Mouse (Mus musculus): Measurements from ENCODE around the gene Rps6ka5. TPM values are rescaled to one million over a fixed set of nuclear protein-coding genes. Genes with fewer than 3 reads are reported as not detected.
A peak's percentile ranks its signal among the peaks of the same experiment; 100 is the strongest.

The Rps6ka5 gene
- polyA plus RNA-seq, 1 experiment, result 4.7 TPM

- Histone ChIP-seq H3K4me3 (ENCODE audit: control insufficient read depth, insufficient read depth, low read length) (no peak overlapping the region), H3K27ac (ENCODE audit: control insufficient read depth, insufficient read depth, low read length) (no peak overlapping the region), H3K27me3 (ENCODE audit: control insufficient read depth, insufficient read depth, low read length) (no peaks in the 10 kb centered on the region), H3K4me1 (replicated peaks; ENCODE audit: control insufficient read depth, insufficient read depth, low read length) (no peaks in the 10 kb centered on the region), H3K36me3 (ENCODE audit: control insufficient read depth, insufficient read depth, low read length) (no peaks in the 10 kb centered on the region)
- no peak for DNase-seq
- TF ChIP-seq CTCF (IDR thresholded peaks at IDR 0.05; ENCODE audit: borderline replicate concordance, control insufficient read depth, extremely low read depth, insufficient read depth, low read length, poor library complexity) (no peak), POLR2A (IDR thresholded peaks at IDR 0.05; ENCODE audit: control insufficient read depth, extremely low read depth, insufficient read depth, low read length, poor library complexity) (no peak)
Observed at GRCm38 (mm10) chr12:100717446-100717845, 9.3 kb downstream of the Rps6ka5 start.

- TF ChIP-seq CTCF (IDR thresholded peaks at IDR 0.05; ENCODE audit: borderline replicate concordance, control insufficient read depth, extremely low read depth, insufficient read depth, low read length, poor library complexity), result no peak
- Histone ChIP-seq H3K36me3 (ENCODE audit: control insufficient read depth, insufficient read depth, low read length) (no peaks in the 10 kb centered on the region), H3K4me1 (replicated peaks; ENCODE audit: control insufficient read depth, insufficient read depth, low read length) (peaks cover 2% of the 10 kb centered on the region), H3K4me3 (ENCODE audit: control insufficient read depth, insufficient read depth, low read length) (no peak overlapping the region), H3K27ac (ENCODE audit: control insufficient read depth, insufficient read depth, low read length) (no peak overlapping the region), H3K27me3 (ENCODE audit: control insufficient read depth, insufficient read depth, low read length) (no peaks in the 10 kb centered on the region)
- DNase-seq, result no peak
- WGBS, result 66% methylated on average over 4 of the region's 4 CpGs
Observed at GRCm38 (mm10) chr12:100716969-100717368, 9.8 kb downstream of the Rps6ka5 start.

GRCm38 (mm10) chr12:100711819-100712218 is 15.0 kb downstream of the Rps6ka5 start:
- WGBS, result 21% methylated on average over 5 of the region's 5 CpGs
- peaks cover 5% of the 10 kb centered on the region for H3K4me1 ChIP-seq (replicated peaks; ENCODE audit: control insufficient read depth, insufficient read depth, low read length)
- DNase-seq, result peak; percentile 18
- H3K27ac ChIP-seq (ENCODE audit: control insufficient read depth, insufficient read depth, low read length), result peak overlapping the region; percentile 65
- no peak overlapping the region for H3K4me3 ChIP-seq (ENCODE audit: control insufficient read depth, insufficient read depth, low read length)
- no peaks in the 10 kb centered on the region for H3K27me3 ChIP-seq (ENCODE audit: control insufficient read depth, insufficient read depth, low read length)
- no peaks in the 10 kb centered on the region for H3K36me3 ChIP-seq (ENCODE audit: control insufficient read depth, insufficient read depth, low read length)
- TF ChIP-seq CTCF (IDR thresholded peaks at IDR 0.05; ENCODE audit: borderline replicate concordance, control insufficient read depth, extremely low read depth, insufficient read depth, low read length, poor library complexity), result no peak
- TF ChIP-seq POLR2A (IDR thresholded peaks at IDR 0.05; ENCODE audit: control insufficient read depth, extremely low read depth, insufficient read depth, low read length, poor library complexity), result no peak

DNA sequence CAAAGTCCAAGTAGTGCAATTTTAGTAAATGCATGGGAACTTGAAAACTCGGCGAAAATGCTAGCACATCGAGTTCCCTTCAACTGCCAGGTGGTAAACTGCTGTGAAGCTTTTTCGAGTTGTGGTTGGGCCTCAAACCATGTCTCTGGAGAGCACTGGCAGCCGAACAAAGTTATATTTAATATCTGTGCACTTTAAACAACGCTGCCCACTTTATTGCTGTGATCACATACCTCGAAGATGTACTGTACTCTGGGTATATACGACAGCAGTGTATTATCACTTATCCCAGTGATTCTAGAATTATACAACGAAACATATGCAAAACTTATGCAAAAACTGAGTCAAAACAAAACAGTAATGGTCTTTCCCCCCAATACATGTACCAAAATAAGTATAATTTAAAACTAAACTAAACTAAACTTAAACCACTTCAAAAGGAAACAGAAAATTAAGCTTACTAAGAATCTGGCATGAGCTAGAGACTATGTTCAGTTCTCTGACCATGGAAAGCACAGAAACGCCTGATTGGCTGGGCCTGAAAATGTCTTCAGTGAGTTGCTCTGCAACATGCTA is 15.6 kb downstream of the Rps6ka5 start:
- peaks cover 5% of the 10 kb centered on the region for H3K4me1 ChIP-seq (replicated peaks; ENCODE audit: control insufficient read depth, insufficient read depth, low read length)
- H3K4me3 ChIP-seq (ENCODE audit: control insufficient read depth, insufficient read depth, low read length), result no peak overlapping the region
- WGBS, result 6% methylated on average over 10 of the region's 10 CpGs
- TF ChIP-seq POLR2A (IDR thresholded peaks at IDR 0.05; ENCODE audit: control insufficient read depth, extremely low read depth, insufficient read depth, low read length, poor library complexity) (no peak), CTCF (IDR thresholded peaks at IDR 0.05; ENCODE audit: borderline replicate concordance, control insufficient read depth, extremely low read depth, insufficient read depth, low read length, poor library complexity) (no peak)
- no peaks in the 10 kb centered on the region for H3K36me3 ChIP-seq (ENCODE audit: control insufficient read depth, insufficient read depth, low read length)
- peak overlapping the region; percentile 60 for H3K27ac ChIP-seq (ENCODE audit: control insufficient read depth, insufficient read depth, low read length)
- peak; percentile 31 for DNase-seq
- H3K27me3 ChIP-seq (ENCODE audit: control insufficient read depth, insufficient read depth, low read length), result no peaks in the 10 kb centered on the region

GRCm38 (mm10) chr12:100710432-100710831 is 16.4 kb downstream of the Rps6ka5 start:
- Histone ChIP-seq H3K36me3 (ENCODE audit: control insufficient read depth, insufficient read depth, low read length) (no peaks in the 10 kb centered on the region), H3K27me3 (ENCODE audit: control insufficient read depth, insufficient read depth, low read length) (no peaks in the 10 kb centered on the region), H3K4me1 (replicated peaks; ENCODE audit: control insufficient read depth, insufficient read depth, low read length) (peaks cover 5% of the 10 kb centered on the region), H3K4me3 (ENCODE audit: control insufficient read depth, insufficient read depth, low read length) (no peak overlapping the region), H3K27ac (ENCODE audit: control insufficient read depth, insufficient read depth, low read length) (no peak overlapping the region; the same call in 1 of the 2 replicates)
- DNase-seq, result no peak
- 21% methylated on average over 1 of the region's 1 CpGs for WGBS
- TF ChIP-seq CTCF (IDR thresholded peaks at IDR 0.05; ENCODE audit: borderline replicate concordance, control insufficient read depth, extremely low read depth, insufficient read depth, low read length, poor library complexity) (no peak), POLR2A (IDR thresholded peaks at IDR 0.05; ENCODE audit: control insufficient read depth, extremely low read depth, insufficient read depth, low read length, poor library complexity) (no peak)

- TF ChIP-seq CTCF (IDR thresholded peaks at IDR 0.05; ENCODE audit: borderline replicate concordance, control insufficient read depth, extremely low read depth, insufficient read depth, low read length, poor library complexity) (no peak), POLR2A (IDR thresholded peaks at IDR 0.05; ENCODE audit: control insufficient read depth, extremely low read depth, insufficient read depth, low read length, poor library complexity) (no peak)
- Histone ChIP-seq H3K4me1 (replicated peaks; ENCODE audit: control insufficient read depth, insufficient read depth, low read length) (peaks cover 5% of the 10 kb centered on the region), H3K4me3 (ENCODE audit: control insufficient read depth, insufficient read depth, low read length) (no peak overlapping the region), H3K36me3 (ENCODE audit: control insufficient read depth, insufficient read depth, low read length) (no peaks in the 10 kb centered on the region), H3K27ac (ENCODE audit: control insufficient read depth, insufficient read depth, low read length) (no peak overlapping the region), H3K27me3 (ENCODE audit: control insufficient read depth, insufficient read depth, low read length) (no peaks in the 10 kb centered on the region)
- WGBS, result over 99% methylated on average over 2 of the region's 2 CpGs
- no peak for DNase-seq
Observed at GRCm38 (mm10) chr12:100707312-100707711, 19.5 kb downstream of the Rps6ka5 start.
